Mouse (Mus musculus): ENCODE measurements around the gene Prune2. TPM values are rescaled to one million over a fixed set of nuclear protein-coding genes. Genes with fewer than 3 reads are reported as not detected.
"Not testable (repeated sequence)": the region's sequence is repeated elsewhere in the genome, so short reads cannot be mapped to it uniquely, and the experiment has no call there.

The Prune2 gene
- polyA plus RNA-seq, 1 experiment from 2014 or later: 2.5 TPM

DNA sequence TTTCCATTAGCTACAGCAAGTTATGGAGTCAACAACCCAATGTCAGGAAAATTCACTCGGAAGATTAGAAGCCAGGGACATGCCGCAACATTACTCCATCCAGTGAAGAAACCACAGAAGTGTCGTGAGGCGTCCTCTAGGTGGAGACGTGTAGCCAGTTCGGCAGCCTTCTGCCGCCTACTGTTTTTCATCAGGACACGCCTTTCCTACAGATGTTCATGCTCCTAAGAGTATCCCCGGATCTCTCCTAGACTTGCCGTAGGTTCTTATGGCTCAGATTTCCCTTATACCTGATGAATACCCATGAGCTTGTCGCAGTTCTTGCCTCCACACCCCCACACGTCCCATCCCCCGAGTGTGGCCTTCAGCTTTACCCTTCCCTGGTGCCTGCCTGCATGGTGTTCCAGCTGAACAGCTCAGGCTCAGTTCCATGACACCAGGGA, 207.6 kb downstream of the Prune2 start:
- H3K4me2 ChIP-seq: peak overlapping the region; percentile 36; the same call in 1 of the 2 replicates
- ATAC-seq (ENCODE audit: insufficient read depth, low FRiP score, low read depth): no peak; the same call in 1 of the 2 replicates
- WGBS: 9% methylated on average over 13 of the region's 13 CpGs
- H3K9ac ChIP-seq: no peak overlapping the region
- no peaks in the 10 kb centered on the region for H3K9me3 ChIP-seq
- no peak overlapping the region for H3K4me3 ChIP-seq (replicated peaks)
- H3K36me3 ChIP-seq: no peaks in the 10 kb centered on the region
- peaks cover 3% of the 10 kb centered on the region; the same call in 1 of the 2 replicates for H3K4me1 ChIP-seq
- H3K27ac ChIP-seq: no peak overlapping the region
- H3K27me3 ChIP-seq (replicated peaks): no peaks in the 10 kb centered on the region

DNA sequence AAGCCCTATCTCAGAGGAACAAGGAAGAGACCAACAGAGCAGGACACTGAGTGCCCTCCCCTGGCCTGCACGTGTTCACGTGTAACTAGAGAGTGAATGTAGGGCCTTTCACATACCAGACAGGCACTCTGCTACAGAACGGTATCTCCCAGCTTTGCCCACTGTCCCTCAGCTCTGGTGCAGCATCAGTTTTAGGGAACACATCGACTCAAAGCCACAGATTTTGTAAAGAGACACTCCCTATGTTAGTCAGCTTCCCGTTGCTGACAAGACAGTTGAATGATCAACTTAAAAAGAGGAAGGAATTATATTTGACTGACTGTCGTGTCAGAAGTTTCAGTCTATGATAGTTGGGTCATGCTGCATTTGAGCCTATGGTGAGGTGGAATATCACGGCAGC, 210.4 kb downstream of the Prune2 start:
- Histone ChIP-seq H3K4me3 (replicated peaks) (no peak overlapping the region), H3K4me1 (peaks cover 3% of the 10 kb centered on the region; the same call in 1 of the 2 replicates), H3K4me2 (no peak overlapping the region), H3K9ac (no peak overlapping the region), H3K36me3 (no peaks in the 10 kb centered on the region), H3K9me3 (no peaks in the 10 kb centered on the region), H3K27ac (no peak overlapping the region), H3K27me3 (replicated peaks) (no peaks in the 10 kb centered on the region)
- 71% methylated on average over 7 of the region's 7 CpGs for WGBS
- no peak for ATAC-seq (ENCODE audit: insufficient read depth, low FRiP score, low read depth)

DNA sequence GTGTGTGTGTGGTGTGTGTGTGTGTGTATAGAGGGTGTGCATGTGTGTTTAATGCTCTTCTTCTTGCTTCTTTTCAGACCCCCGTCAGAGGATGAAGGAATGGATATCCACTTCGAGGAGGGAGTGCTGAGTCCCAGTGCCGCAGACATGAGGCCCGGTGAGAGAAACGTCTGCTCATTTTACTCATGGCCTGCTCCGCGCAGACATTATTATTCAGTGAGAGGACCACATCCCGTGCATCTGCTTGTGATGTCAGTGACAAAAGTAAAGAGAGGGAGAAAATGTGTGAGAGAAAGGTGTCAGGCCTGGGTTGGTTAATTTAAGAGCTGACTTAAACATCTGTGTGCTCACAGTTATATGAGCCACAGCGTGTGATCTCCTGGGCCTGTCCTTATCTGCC, 212.3 kb downstream of the Prune2 start:
- H3K9ac ChIP-seq: no peak overlapping the region
- ATAC-seq (ENCODE audit: insufficient read depth, low FRiP score, low read depth): no peak
- 73% methylated on average over 9 of the region's 9 CpGs for WGBS

DNA sequence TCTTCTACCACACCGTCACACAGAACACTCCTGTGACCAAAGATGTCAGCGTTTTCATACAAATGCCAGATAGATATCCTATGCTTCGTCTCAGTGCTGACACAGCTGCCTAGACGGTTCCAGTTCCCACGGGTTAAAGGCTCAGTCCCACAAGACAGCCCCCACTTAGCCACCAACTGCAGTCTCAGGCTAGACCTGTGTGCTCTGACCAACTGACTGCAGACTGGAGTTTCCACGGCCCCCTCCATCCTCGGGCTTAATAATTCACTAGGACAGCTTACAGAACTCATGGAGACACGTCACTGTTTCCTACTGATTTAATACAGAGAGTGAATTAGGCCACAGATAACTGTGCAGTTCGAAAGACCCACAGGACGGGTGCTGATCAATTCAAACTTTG, 213.8 kb downstream of the Prune2 start:
- Histone ChIP-seq H3K36me3 (no peaks in the 10 kb centered on the region), H3K4me1 (no peaks in the 10 kb centered on the region), H3K4me2 (no peak overlapping the region), H3K9me3 (no peaks in the 10 kb centered on the region), H3K9ac (no peak overlapping the region), H3K27ac (no peak overlapping the region), H3K4me3 (replicated peaks) (no peak overlapping the region), H3K27me3 (replicated peaks) (no peaks in the 10 kb centered on the region)
- 72% methylated on average over 10 of the region's 10 CpGs for WGBS
- ATAC-seq (ENCODE audit: insufficient read depth, low FRiP score, low read depth): peak; percentile 80; the same call in 1 of the 2 replicates

More for the DNA sequence above, 212.3 kb downstream of the Prune2 start:
- Histone ChIP-seq H3K4me1 (peaks cover 3% of the 10 kb centered on the region; the same call in 1 of the 2 replicates), H3K27me3 (replicated peaks) (no peaks in the 10 kb centered on the region), H3K27ac (no peak overlapping the region), H3K4me3 (replicated peaks) (no peak overlapping the region), H3K9me3 (no peaks in the 10 kb centered on the region), H3K4me2 (no peak overlapping the region), H3K36me3 (no peaks in the 10 kb centered on the region)

DNA sequence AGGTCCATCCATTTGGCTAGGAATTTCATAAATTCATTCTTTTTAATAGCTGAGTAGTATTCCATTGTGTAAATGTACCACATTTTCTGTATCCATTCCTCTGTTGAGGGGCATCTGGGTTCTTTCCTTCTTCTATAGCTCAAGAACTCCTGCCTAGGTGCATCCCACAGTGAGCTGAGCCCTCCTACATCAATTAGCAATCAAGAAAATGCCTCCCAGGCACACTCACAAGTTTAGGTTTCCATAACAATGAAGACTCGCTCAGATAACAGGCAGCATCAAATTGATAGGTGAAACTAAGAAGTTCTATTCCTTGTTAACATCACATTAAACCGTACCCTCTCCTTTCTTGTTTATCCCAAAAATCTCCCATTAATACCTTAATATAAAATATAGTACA, 218.6 kb downstream of the Prune2 start:
- not testable (repeated sequence) for H3K27me3 ChIP-seq (replicated peaks); H3K4me1 ChIP-seq; H3K4me3 ChIP-seq (replicated peaks); ATAC-seq (ENCODE audit: insufficient read depth, low FRiP score, low read depth); H3K9ac ChIP-seq; H3K4me2 ChIP-seq; H3K36me3 ChIP-seq; H3K27ac ChIP-seq; H3K9me3 ChIP-seq
- WGBS: 83% methylated on average over 2 of the region's 2 CpGs

DNA sequence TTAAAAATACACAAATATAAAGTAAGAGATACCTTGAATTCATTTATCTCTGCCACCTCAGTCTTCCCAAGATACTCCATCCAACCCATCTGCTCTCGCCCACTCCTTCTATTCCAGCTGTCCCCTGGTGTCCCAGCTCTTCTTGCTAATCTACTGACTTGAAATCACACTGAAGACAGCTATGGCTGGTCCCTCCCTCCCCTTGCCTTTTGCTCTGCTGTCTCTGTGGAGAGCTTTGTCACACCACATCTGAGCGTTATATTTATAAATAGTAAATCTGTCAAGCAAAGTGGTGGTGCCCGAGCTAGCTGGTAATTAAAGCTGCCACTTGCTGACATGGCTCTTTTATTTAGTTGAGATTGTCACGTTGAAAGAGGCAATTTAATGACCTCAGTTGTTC, 224.6 kb downstream of the Prune2 start:
- Histone ChIP-seq H3K36me3 (no peaks in the 10 kb centered on the region), H3K27ac (no peak overlapping the region), H3K4me3 (replicated peaks) (no peak overlapping the region), H3K9ac (no peak overlapping the region), H3K9me3 (no peaks in the 10 kb centered on the region), H3K4me2 (no peak overlapping the region), H3K4me1 (no peaks in the 10 kb centered on the region), H3K27me3 (replicated peaks) (no peaks in the 10 kb centered on the region)
- 43% methylated on average over 4 of the region's 4 CpGs for WGBS
- ATAC-seq (ENCODE audit: insufficient read depth, low FRiP score, low read depth): no peak

DNA sequence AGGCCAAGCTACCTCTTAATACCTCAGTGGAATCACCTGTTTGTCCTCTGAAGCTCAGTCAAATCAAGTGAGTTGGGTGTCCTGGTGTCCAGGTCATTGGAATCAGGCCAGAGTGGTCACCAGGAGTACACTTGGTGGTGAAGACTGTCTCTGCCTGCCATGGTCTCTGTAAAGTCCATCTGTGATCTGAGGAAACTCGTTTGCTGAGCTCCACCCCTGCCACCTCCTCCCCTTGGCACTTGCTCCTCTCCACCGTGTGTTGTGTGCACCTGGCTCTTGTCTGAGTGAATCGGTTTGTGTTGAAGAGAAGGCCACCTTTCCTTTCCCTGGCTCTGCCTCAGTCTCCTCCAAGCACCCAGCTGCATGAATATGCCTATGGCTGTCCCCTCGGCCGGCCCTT, 238.8 kb downstream of the Prune2 start:
- Histone ChIP-seq H3K4me1 (no peaks in the 10 kb centered on the region), H3K36me3 (no peaks in the 10 kb centered on the region), H3K4me3 (replicated peaks) (no peak overlapping the region), H3K9me3 (no peaks in the 10 kb centered on the region), H3K4me2 (no peak overlapping the region), H3K9ac (no peak overlapping the region), H3K27me3 (replicated peaks) (no peaks in the 10 kb centered on the region), H3K27ac (no peak overlapping the region)
- ATAC-seq (ENCODE audit: insufficient read depth, low FRiP score, low read depth): no peak
- 79% methylated on average over 5 of the region's 5 CpGs for WGBS

DNA sequence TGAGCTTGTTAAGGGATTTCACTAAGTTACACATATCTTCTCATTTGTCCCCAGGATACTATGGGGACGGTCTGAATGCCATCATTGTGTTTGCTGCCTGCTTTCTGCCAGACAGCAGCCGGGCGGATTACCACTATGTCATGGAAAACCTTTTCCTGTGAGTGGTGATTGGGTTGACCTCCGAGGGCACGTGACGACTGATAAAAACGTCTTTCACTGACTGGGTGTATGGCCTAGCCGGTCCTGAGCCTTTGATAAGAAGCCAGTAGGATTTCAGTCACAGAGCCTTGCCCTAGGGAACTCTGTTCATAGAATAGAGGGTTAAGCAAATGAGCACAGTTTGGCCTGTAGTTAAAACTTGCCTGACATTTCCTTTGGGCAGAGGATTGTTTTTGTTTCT, 243.1 kb downstream of the Prune2 start:
- Histone ChIP-seq H3K9ac (no peak overlapping the region), H3K4me1 (no peaks in the 10 kb centered on the region), H3K9me3 (no peaks in the 10 kb centered on the region), H3K27me3 (replicated peaks) (no peaks in the 10 kb centered on the region), H3K4me2 (no peak overlapping the region), H3K27ac (no peak overlapping the region), H3K4me3 (replicated peaks) (no peak overlapping the region), H3K36me3 (no peaks in the 10 kb centered on the region)
- peak; percentile 58; the same call in 1 of the 2 replicates for ATAC-seq (ENCODE audit: insufficient read depth, low FRiP score, low read depth)
- WGBS: 32% methylated on average over 8 of the region's 8 CpGs

DNA sequence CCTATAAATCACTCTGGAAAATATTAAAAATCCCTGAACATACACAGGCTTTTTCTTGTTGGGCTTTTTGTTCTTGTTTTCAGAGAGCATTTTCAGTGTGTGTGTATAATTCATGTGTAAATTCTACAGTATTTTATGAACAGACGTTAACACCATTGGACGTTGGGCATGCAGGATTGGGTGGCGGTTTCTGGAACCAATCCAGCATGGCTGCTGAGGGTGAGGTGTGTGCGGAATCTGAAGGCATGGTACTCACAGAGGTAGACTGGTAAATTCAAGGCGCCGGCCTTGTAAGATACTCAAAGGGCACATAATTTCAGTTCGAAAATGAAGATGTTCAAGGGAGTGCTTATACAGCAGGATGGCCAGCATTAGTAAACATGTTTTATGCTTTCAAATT, 251.2 kb downstream of the Prune2 start:
- WGBS: 80% methylated on average over 7 of the region's 7 CpGs
- H3K4me1 ChIP-seq: no peaks in the 10 kb centered on the region
- no peaks in the 10 kb centered on the region for H3K27me3 ChIP-seq (replicated peaks)
- no peak overlapping the region for H3K4me3 ChIP-seq (replicated peaks)
- ATAC-seq (ENCODE audit: insufficient read depth, low FRiP score, low read depth): no peak
- H3K9ac ChIP-seq: no peak overlapping the region
- H3K4me2 ChIP-seq: no peak overlapping the region
- no peaks in the 10 kb centered on the region for H3K9me3 ChIP-seq
- no peaks in the 10 kb centered on the region for H3K36me3 ChIP-seq
- H3K27ac ChIP-seq: no peak overlapping the region

DNA sequence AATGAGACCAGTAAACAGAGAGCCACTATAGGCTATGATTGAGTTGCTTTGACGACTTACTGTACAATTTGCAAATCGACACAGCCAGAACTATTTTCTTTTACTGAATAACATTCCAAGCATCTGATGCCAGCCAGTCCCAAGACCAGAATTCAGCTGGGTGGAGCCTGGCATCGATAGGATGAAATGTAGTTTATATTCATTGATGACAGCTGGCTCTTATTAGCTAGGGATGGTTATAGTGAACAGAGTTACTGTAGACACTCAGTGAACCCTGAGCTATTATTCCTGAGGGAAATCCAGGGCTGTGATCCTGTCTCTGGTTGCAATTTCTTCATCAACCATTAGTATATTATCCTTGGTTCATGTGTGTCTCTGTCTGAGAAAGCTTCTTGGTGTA, 254.6 kb downstream of the Prune2 start:
- no peak for ATAC-seq (ENCODE audit: insufficient read depth, low FRiP score, low read depth)
- H3K4me3 ChIP-seq (replicated peaks): no peak overlapping the region
- H3K9me3 ChIP-seq: no peaks in the 10 kb centered on the region
- H3K4me2 ChIP-seq: no peak overlapping the region
- H3K9ac ChIP-seq: no peak overlapping the region
- H3K27ac ChIP-seq: no peak overlapping the region
- no peaks in the 10 kb centered on the region for H3K4me1 ChIP-seq
- no peaks in the 10 kb centered on the region for H3K36me3 ChIP-seq
- H3K27me3 ChIP-seq (replicated peaks): no peaks in the 10 kb centered on the region
- WGBS: 72% methylated on average over 3 of the region's 3 CpGs

DNA sequence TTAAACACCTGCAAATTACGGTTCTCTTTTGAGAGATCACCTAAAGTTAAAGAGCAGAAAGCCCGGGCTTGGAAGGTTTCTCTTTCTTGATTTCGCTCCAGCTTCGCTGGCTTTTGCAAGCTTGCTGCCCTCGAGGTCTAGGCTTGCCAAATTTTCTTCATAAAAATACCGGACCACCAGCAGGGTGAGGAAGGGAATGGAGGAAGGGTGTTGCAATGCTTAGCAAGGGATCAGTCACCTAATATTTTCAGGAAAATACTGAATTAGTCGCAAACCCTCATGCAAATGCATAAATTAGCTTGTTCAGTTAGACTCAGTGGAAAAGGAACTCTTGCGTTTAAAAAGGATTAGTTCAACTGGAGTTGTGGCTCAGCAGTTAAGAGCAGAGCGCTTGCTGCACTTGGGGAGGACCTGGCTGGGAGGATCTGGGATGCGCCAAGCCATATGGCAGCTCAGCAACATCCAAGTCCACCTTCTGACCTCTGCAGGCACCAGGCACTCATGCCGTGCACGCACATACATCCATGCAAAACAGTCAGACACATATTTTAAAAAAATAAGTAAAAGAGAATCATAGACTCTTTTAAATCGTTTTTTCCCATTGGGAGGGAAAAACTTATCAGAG, 259.1 kb downstream of the Prune2 start:
- H3K4me3 ChIP-seq (replicated peaks): no peak overlapping the region
- H3K27me3 ChIP-seq (replicated peaks): no peaks in the 10 kb centered on the region
- H3K4me2 ChIP-seq: no peak overlapping the region
- no peak overlapping the region for H3K9ac ChIP-seq
- no peaks in the 10 kb centered on the region for H3K36me3 ChIP-seq
- 78% methylated on average over 13 of the region's 13 CpGs for WGBS
- H3K9me3 ChIP-seq: no peaks in the 10 kb centered on the region
- H3K4me1 ChIP-seq: no peaks in the 10 kb centered on the region
- ATAC-seq (ENCODE audit: insufficient read depth, low FRiP score, low read depth): no peak
- H3K27ac ChIP-seq: no peak overlapping the region

DNA sequence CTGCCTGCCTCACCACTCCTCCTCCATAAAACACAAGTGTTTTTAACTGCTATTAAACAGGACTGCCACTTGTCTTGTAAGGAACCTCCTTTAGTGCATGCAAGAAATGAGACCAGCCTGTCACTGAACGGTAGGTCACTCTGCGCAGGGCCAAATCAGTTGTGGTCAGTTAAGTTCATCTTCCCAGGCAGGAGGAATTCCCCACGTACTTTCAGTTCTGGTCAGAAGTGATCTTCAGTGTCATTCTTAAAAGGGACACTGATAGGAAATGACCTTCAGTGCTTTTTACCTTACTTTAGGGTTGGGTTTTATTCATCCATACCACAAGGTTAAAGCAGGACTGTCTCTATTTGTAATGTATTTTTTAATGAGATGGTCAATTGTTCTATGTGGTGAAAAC, 262.3 kb downstream of the Prune2 start:
- no peak overlapping the region for H3K27ac ChIP-seq
- no peak overlapping the region for H3K9ac ChIP-seq
- H3K9me3 ChIP-seq: no peaks in the 10 kb centered on the region
- WGBS: 83% methylated on average over 3 of the region's 3 CpGs
- H3K4me1 ChIP-seq: no peaks in the 10 kb centered on the region
- no peaks in the 10 kb centered on the region for H3K36me3 ChIP-seq
- H3K4me2 ChIP-seq: no peak overlapping the region
- H3K27me3 ChIP-seq (replicated peaks): no peaks in the 10 kb centered on the region
- no peak for ATAC-seq (ENCODE audit: insufficient read depth, low FRiP score, low read depth)
- no peak overlapping the region for H3K4me3 ChIP-seq (replicated peaks)

DNA sequence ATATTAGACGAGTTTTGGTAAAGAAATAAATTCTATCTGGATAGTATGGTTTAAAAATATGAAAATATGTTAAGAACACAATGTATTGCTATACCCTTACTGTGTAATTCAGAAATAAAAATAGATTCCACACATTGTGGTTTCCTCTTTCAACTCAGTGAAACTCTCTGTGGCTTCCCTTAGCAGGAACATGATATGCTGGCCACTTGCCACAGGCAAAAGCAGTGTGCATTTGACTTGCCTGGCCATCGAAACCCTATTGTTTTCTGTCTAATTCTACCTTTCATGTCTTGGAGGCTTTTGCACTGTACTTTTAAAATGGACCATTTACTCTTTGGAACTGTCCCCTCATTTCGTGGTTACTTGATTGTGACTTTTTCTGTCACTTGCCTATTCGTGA, 267.9 kb downstream of the Prune2 start:
- Histone ChIP-seq H3K9ac (no peak overlapping the region), H3K4me2 (no peak overlapping the region), H3K27ac (no peak overlapping the region), H3K27me3 (replicated peaks) (no peaks in the 10 kb centered on the region), H3K9me3 (no peaks in the 10 kb centered on the region), H3K4me1 (no peaks in the 10 kb centered on the region), H3K36me3 (no peaks in the 10 kb centered on the region), H3K4me3 (replicated peaks) (no peak overlapping the region)
- WGBS: 77% methylated on average over 4 of the region's 4 CpGs
- no peak for ATAC-seq (ENCODE audit: insufficient read depth, low FRiP score, low read depth)

Data from stomach, embryonic 15.5 days (tissue).